Mouse (Mus musculus) liver, adult 2 months (tissue): Measurements from ENCODE around the gene Itgae.

Experiments used
- CTCF ChIP-seq: fragments of 200-500 bp; IDR thresholded peaks from 2 replicates; pipeline ENCODE4 v1.5.1; 2011; ENCODE audit warnings: low read depth, low read length, control low read depth
- POLR2A ChIP-seq: fragments of 200-500 bp; IDR thresholded peaks from 2 replicates; pipeline ENCODE4 v1.6.1; 2011; ENCODE audit warnings: low read length, control low read depth; ENCODE audit not compliant: insufficient read depth; ENCODE audit errors: extremely low read depth

- TF ChIP-seq CTCF (no peak), POLR2A (no peak)
Observed at GRCm38 (mm10) chr11:73052795-73053194, 37.6 kb upstream of the Itgae start.
